In genomic region chr11:107408886-107409285, GRCm38 (mm10) we compare ENCODE assay signal across 27 mouse cellular contexts.
DNase-seq lines count a peak whose midpoint lies in the region; ATAC-seq and TF ChIP-seq lines count a peak whose summit lies in the region.
"Had no signal": no experiment of that assay in that cellular context is flagged by ENCODE, and none has a peak within 500 bp of the region (broad histone marks: within the 10 kb centered on the region; RNA-seq: fewer than 3 reads in every experiment).

No protein-coding gene starts in this region.

- no peak for TF ChIP-seq EP300 in stomach, postnatal 0 days (optimal IDR thresholded peaks at IDR 0.05)

- H3K4me1 ChIP-seq in E14TG2a.4 (replicated peaks; ENCODE audit: low read depth, low read length) = peaks cover 96% of the 10 kb centered on the region
- H3K4me1 ChIP-seq in embryonic facial prominence, embryonic 10.5 days = peaks cover 43% of the 10 kb centered on the region
- H3K4me1 ChIP-seq in liver, embryonic 15.5 days (replicated peaks) = peaks cover 88% of the 10 kb centered on the region
- H3K4me1 ChIP-seq in midbrain, embryonic 13.5 days (replicated peaks) = peaks cover 28% of the 10 kb centered on the region
- no peaks in the 10 kb centered on the region for H3K4me1 ChIP-seq in stomach, postnatal 0 days (replicated peaks; ENCODE audit: control insufficient read depth, insufficient read depth)

- H3K4me2 ChIP-seq in liver, embryonic 15.5 days = peak overlapping the region; percentile 51; the same call in 1 of the 2 replicates
- no peak overlapping the region for H3K4me2 ChIP-seq in midbrain, embryonic 13.5 days (replicated peaks)
- H3K4me2 ChIP-seq in stomach, postnatal 0 days (replicated peaks; ENCODE audit: low read depth) = no peak overlapping the region
- H3K4me2 ChIP-seq: embryonic facial prominence, embryonic 13.5 days; hindbrain, embryonic 15.5 days; lung, embryonic 14.5 days; midbrain, embryonic 11.5 days; neural tube, embryonic 13.5 days had no signal

- WGBS in embryonic facial prominence, embryonic 10.5 days = 88% methylated on average over 7 of the region's 7 CpGs
- 75% methylated on average over 7 of the region's 7 CpGs for WGBS in liver, embryonic 15.5 days (ENCODE audit: insufficient replicate concordance)
- WGBS in midbrain, embryonic 13.5 days = 96% methylated on average over 7 of the region's 7 CpGs
- WGBS in stomach, postnatal 0 days = 90% methylated on average over 7 of the region's 7 CpGs

- DNase-seq in ES-CJ7 (ENCODE audit: low read depth, low spot score) = peak; percentile 80
- no peak for DNase-seq in embryonic facial prominence, embryonic 10.5 days (ENCODE audit: low spot score)
- no peak for DNase-seq in kidney, adult 18-20 months
- DNase-seq in stomach, postnatal 0 days (ENCODE audit: low spot score) = no peak
- DNase-seq: adrenal gland, adult 8-10 months; cerebellum, adult 8-10 months; cerebellum, postnatal 25 days; forebrain, postnatal 0 days; gastrocnemius, postnatal 14 days; heart, postnatal 14 days; kidney, adult 2 months; kidney, postnatal 36 days; layer of hippocampus, postnatal 36 days; left cerebral cortex, postnatal 4 days; lung, postnatal 14 days; right cerebral cortex, postnatal 4 days had no signal

- peak overlapping the region; percentile 53 for H3K4me3 ChIP-seq in E14TG2a.4 (replicated peaks; ENCODE audit: low read length)
- H3K4me3 ChIP-seq in embryonic facial prominence, embryonic 10.5 days = no peak overlapping the region
- H3K4me3 ChIP-seq in liver, embryonic 15.5 days (replicated peaks) = no peak overlapping the region
- no peak overlapping the region for H3K4me3 ChIP-seq in midbrain, embryonic 13.5 days (replicated peaks)
- no peak overlapping the region for H3K4me3 ChIP-seq in stomach, postnatal 0 days (ENCODE audit: low read depth, low read length)
- H3K4me3 ChIP-seq: embryonic facial prominence, embryonic 13.5 days; hindbrain, embryonic 10.5 days; hindbrain, embryonic 15.5 days; myocyte; neural tube, embryonic 13.5 days had no signal

- H3K36me3 ChIP-seq in E14TG2a.4 (ENCODE audit: insufficient read depth, low read length) = no peaks in the 10 kb centered on the region
- H3K36me3 ChIP-seq in embryonic facial prominence, embryonic 10.5 days (replicated peaks) = no peaks in the 10 kb centered on the region; the same call in 1 of the 2 replicates
- H3K36me3 ChIP-seq in liver, embryonic 15.5 days (replicated peaks) = no peaks in the 10 kb centered on the region
- no peaks in the 10 kb centered on the region for H3K36me3 ChIP-seq in midbrain, embryonic 13.5 days
- no peaks in the 10 kb centered on the region for H3K36me3 ChIP-seq in stomach, postnatal 0 days (ENCODE audit: control insufficient read depth, insufficient read depth, low read length)
- H3K36me3 ChIP-seq: embryonic facial prominence, embryonic 13.5 days; hindbrain, embryonic 10.5 days; hindbrain, embryonic 15.5 days; neural tube, embryonic 13.5 days had no signal

- H3K9me3 ChIP-seq in E14TG2a.4 (ENCODE audit: low read length) = no peaks in the 10 kb centered on the region
- H3K9me3 ChIP-seq in embryonic facial prominence, embryonic 10.5 days = no peaks in the 10 kb centered on the region
- H3K9me3 ChIP-seq in liver, embryonic 15.5 days (replicated peaks) = no peaks in the 10 kb centered on the region
- no peaks in the 10 kb centered on the region for H3K9me3 ChIP-seq in midbrain, embryonic 13.5 days
- H3K9me3 ChIP-seq in stomach, postnatal 0 days (ENCODE audit: control insufficient read depth, low read length) = no peaks in the 10 kb centered on the region
- H3K9me3 ChIP-seq: embryonic facial prominence, embryonic 13.5 days; hindbrain, embryonic 10.5 days; hindbrain, embryonic 15.5 days; neural tube, embryonic 13.5 days had no signal

- H3K27me3 ChIP-seq in E14TG2a.4 (ENCODE audit: insufficient read depth, low read length) = no peaks in the 10 kb centered on the region
- no peaks in the 10 kb centered on the region for H3K27me3 ChIP-seq in embryonic facial prominence, embryonic 10.5 days (replicated peaks; ENCODE audit: low read depth, poor library complexity, severe bottlenecking)
- no peaks in the 10 kb centered on the region for H3K27me3 ChIP-seq in liver, embryonic 15.5 days
- no peaks in the 10 kb centered on the region for H3K27me3 ChIP-seq in midbrain, embryonic 13.5 days
- no peaks in the 10 kb centered on the region for H3K27me3 ChIP-seq in stomach, postnatal 0 days (ENCODE audit: control insufficient read depth, insufficient read depth, low read length)
- H3K27me3 ChIP-seq: embryonic facial prominence, embryonic 13.5 days; hindbrain, embryonic 15.5 days; neural tube, embryonic 13.5 days had no signal

- H3K9ac ChIP-seq in liver, embryonic 15.5 days = no peak overlapping the region
- H3K9ac ChIP-seq in midbrain, embryonic 13.5 days (replicated peaks) = no peak overlapping the region
- no peak overlapping the region for H3K9ac ChIP-seq in stomach, postnatal 0 days (ENCODE audit: low read length)
- H3K9ac ChIP-seq: embryonic facial prominence, embryonic 13.5 days; forebrain, postnatal 0 days; hindbrain, embryonic 15.5 days; lung, embryonic 14.5 days; neural tube, embryonic 13.5 days had no signal

- no peak for ATAC-seq in liver, embryonic 15.5 days (ENCODE audit: insufficient read depth)
- ATAC-seq in midbrain, embryonic 13.5 days = no peak
- ATAC-seq in stomach, postnatal 0 days (ENCODE audit: low FRiP score, low TSS enrichment) = no peak
- ATAC-seq: CD4-positive, CD25-positive, alpha-beta regulatory T cell, adult 4 months; forebrain, postnatal 0 days had no signal

- H3K27ac ChIP-seq in embryonic facial prominence, embryonic 10.5 days (replicated peaks) = peak overlapping the region; percentile 30; the same call in 1 of the 2 replicates
- peak overlapping the region; percentile 74 for H3K27ac ChIP-seq in liver, embryonic 15.5 days (replicated peaks)
- no peak overlapping the region for H3K27ac ChIP-seq in midbrain, embryonic 13.5 days
- H3K27ac ChIP-seq in stomach, postnatal 0 days (replicated peaks) = no peak overlapping the region
- H3K27ac ChIP-seq: embryonic facial prominence, embryonic 13.5 days; hindbrain, embryonic 10.5 days; hindbrain, embryonic 15.5 days; neural tube, embryonic 13.5 days had no signal

- TF ChIP-seq CTCF in E14TG2a.4 (conservative IDR thresholded peaks at IDR 0.05; ENCODE audit: low read length) = no peak
- no peak for TF ChIP-seq CTCF in stomach, postnatal 0 days (IDR thresholded peaks at IDR 0.05; ENCODE audit: low read depth)

Comparison
In these comparisons a context has a peak if more than half of its experiments do, and no peak if none do; other contexts are left out.
1. H3K27ac ChIP-seq: peak in embryonic facial prominence, embryonic 10.5 days (single experiment) and liver, embryonic 15.5 days (single experiment); none in midbrain, embryonic 13.5 days (single experiment) and stomach, postnatal 0 days (single experiment).